Mouse (Mus musculus) embryo, embryonic 10.5 days (tissue): Measurements from ENCODE around the gene Racgap1.
A peak's percentile ranks its signal among the peaks of the same experiment; 100 is the strongest.

Experiments
- DNase-seq: peaks from one replicate; pipeline ENCODE4 v3.0.0-alpha.2; 2015; ENCODE audit warnings: low spot score

Racgap1 gene

GRCm38 (mm10) chr15:99589704-99590103 lies 61.8 kb downstream of the Racgap1 start:
- DNase-seq = no peak

- DNase-seq = no peak
These were observed 62.2 kb downstream of the Racgap1 start for GRCm38 (mm10) chr15:99589237-99589636.

GRCm38 (mm10) chr15:99586525-99586924 lies 64.9 kb downstream of the Racgap1 start:
- DNase-seq = no peak

GRCm38 (mm10) chr15:99585741-99586140 lies 65.7 kb downstream of the Racgap1 start:
- DNase-seq = no peak

GRCm38 (mm10) chr15:99584407-99585202 lies 66.9 kb downstream of the Racgap1 start:
- DNase-seq = no peak

- peak; percentile 71 for DNase-seq
These were observed 67.8 kb downstream of the Racgap1 start for GRCm38 (mm10) chr15:99583463-99584344.

- DNase-seq = no peak
These were observed 72.5 kb downstream of the Racgap1 start, which contains the start of gene Aqp2 for GRCm38 (mm10) chr15:99578802-99579485. Gene Aqp2, plus strand, starts transcription at chr15:99579055.
